23 mouse cellular contexts compared by ENCODE assay signal in the genomic region with DNA sequence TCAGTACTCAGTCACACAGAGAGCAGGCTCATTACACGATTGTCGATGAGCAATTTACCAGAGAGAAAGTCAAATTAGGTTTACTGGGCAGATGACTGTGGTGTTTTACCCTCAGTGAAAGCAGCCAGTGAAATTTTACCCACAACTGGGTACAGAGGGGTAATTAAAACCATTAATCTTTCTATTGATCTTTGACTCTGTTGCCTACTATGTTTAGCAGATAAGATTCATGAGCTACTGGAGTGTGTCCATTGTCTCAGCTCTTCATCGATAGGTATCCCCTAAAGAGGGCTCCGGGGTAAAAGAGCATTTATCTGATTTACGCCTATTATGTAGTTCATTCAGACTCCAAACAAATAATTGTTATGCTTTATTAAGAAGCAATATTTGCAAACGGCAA.
DNase-seq lines count a peak whose midpoint lies in the region; ATAC-seq lines count a peak whose summit lies in the region.
"Had no signal": no experiment of that assay in that cellular context is flagged by ENCODE, and none has a peak within 500 bp of the region (broad histone marks: within the 10 kb centered on the region; RNA-seq: fewer than 3 reads in every experiment).

No protein-coding gene starts in this region.

- no peaks in the 10 kb centered on the region for H3K4me1 ChIP-seq in hindbrain, embryonic 11.5 days (replicated peaks; ENCODE audit: control insufficient read depth, insufficient read depth, low read length)
- H3K4me1 ChIP-seq in hindbrain, embryonic 16.5 days (ENCODE audit: control insufficient read depth, insufficient read depth, low read depth, low read length) = no peaks in the 10 kb centered on the region
- no peaks in the 10 kb centered on the region for H3K4me1 ChIP-seq in neural tube, embryonic 11.5 days (ENCODE audit: control insufficient read depth, insufficient read depth, low read length)
- no peaks in the 10 kb centered on the region for H3K4me1 ChIP-seq in neural tube, embryonic 15.5 days
- H3K4me1 ChIP-seq: embryonic facial prominence, embryonic 10.5 days; heart, embryonic 10.5 days; intestine, embryonic 15.5 days had no signal

- H3K4me2 ChIP-seq in hindbrain, embryonic 11.5 days (replicated peaks; ENCODE audit: low read depth, low read length) = no peak overlapping the region
- H3K4me2 ChIP-seq in hindbrain, embryonic 16.5 days (ENCODE audit: low read length) = no peak overlapping the region
- H3K4me2 ChIP-seq in neural tube, embryonic 11.5 days (ENCODE audit: low read depth) = no peak overlapping the region
- H3K4me2 ChIP-seq in neural tube, embryonic 15.5 days = no peak overlapping the region
- H3K4me2 ChIP-seq: intestine, embryonic 15.5 days had no signal

- WGBS in hindbrain, embryonic 11.5 days = 45% methylated on average over 6 of the region's 6 CpGs
- 37% methylated on average over 6 of the region's 6 CpGs for WGBS in hindbrain, embryonic 16.5 days
- 31% methylated on average over 6 of the region's 6 CpGs for WGBS in neural tube, embryonic 11.5 days
- WGBS in neural tube, embryonic 15.5 days = 20% methylated on average over 6 of the region's 6 CpGs

- no peak overlapping the region for H3K4me3 ChIP-seq in hindbrain, embryonic 11.5 days (ENCODE audit: low read depth, low read length)
- H3K4me3 ChIP-seq in hindbrain, embryonic 16.5 days (ENCODE audit: low read length) = no peak overlapping the region
- no peak overlapping the region for H3K4me3 ChIP-seq in neural tube, embryonic 11.5 days (ENCODE audit: low read depth, low read length)
- H3K4me3 ChIP-seq in neural tube, embryonic 15.5 days (replicated peaks) = no peak overlapping the region
- H3K4me3 ChIP-seq: embryonic facial prominence, embryonic 10.5 days; erythroblast, embryonic 14.5 days; forebrain, embryonic 10.5 days; heart, embryonic 10.5 days; intestine, embryonic 15.5 days had no signal

- H3K9ac ChIP-seq in hindbrain, embryonic 11.5 days (ENCODE audit: low read depth, low read length) = no peak overlapping the region
- no peak overlapping the region for H3K9ac ChIP-seq in hindbrain, embryonic 16.5 days (ENCODE audit: low read depth, low read length)
- no peak overlapping the region for H3K9ac ChIP-seq in neural tube, embryonic 11.5 days (ENCODE audit: low read length)
- no peak overlapping the region for H3K9ac ChIP-seq in neural tube, embryonic 15.5 days (replicated peaks)
- H3K9ac ChIP-seq: intestine, embryonic 15.5 days had no signal

- H3K9me3 ChIP-seq in hindbrain, embryonic 11.5 days (ENCODE audit: control insufficient read depth, low read length) = no peaks in the 10 kb centered on the region
- H3K9me3 ChIP-seq in hindbrain, embryonic 16.5 days (ENCODE audit: control insufficient read depth, low read length) = no peaks in the 10 kb centered on the region
- no peaks in the 10 kb centered on the region for H3K9me3 ChIP-seq in neural tube, embryonic 11.5 days (ENCODE audit: control insufficient read depth, low read length)
- H3K9me3 ChIP-seq in neural tube, embryonic 15.5 days (replicated peaks) = no peaks in the 10 kb centered on the region
- H3K9me3 ChIP-seq: embryonic facial prominence, embryonic 10.5 days; forebrain, embryonic 10.5 days; heart, embryonic 10.5 days; intestine, embryonic 15.5 days had no signal

- no peaks in the 10 kb centered on the region for H3K36me3 ChIP-seq in hindbrain, embryonic 11.5 days (ENCODE audit: control insufficient read depth, insufficient read depth, low read length)
- H3K36me3 ChIP-seq in hindbrain, embryonic 16.5 days (ENCODE audit: control insufficient read depth, insufficient read depth, low read length) = no peaks in the 10 kb centered on the region
- H3K36me3 ChIP-seq in neural tube, embryonic 11.5 days (ENCODE audit: control insufficient read depth, insufficient read depth, low read length) = no peaks in the 10 kb centered on the region
- H3K36me3 ChIP-seq in neural tube, embryonic 15.5 days = no peaks in the 10 kb centered on the region
- H3K36me3 ChIP-seq: embryonic facial prominence, embryonic 10.5 days; forebrain, embryonic 10.5 days; heart, embryonic 10.5 days; intestine, embryonic 15.5 days had no signal

- H3K27me3 ChIP-seq in hindbrain, embryonic 11.5 days (ENCODE audit: control insufficient read depth, insufficient read depth, low read length) = no peaks in the 10 kb centered on the region
- H3K27me3 ChIP-seq in hindbrain, embryonic 16.5 days (replicated peaks; ENCODE audit: control insufficient read depth, insufficient read depth, low read length) = no peaks in the 10 kb centered on the region
- H3K27me3 ChIP-seq in neural tube, embryonic 11.5 days (ENCODE audit: control insufficient read depth, insufficient read depth, low read length) = no peaks in the 10 kb centered on the region
- H3K27me3 ChIP-seq in neural tube, embryonic 15.5 days (replicated peaks) = no peaks in the 10 kb centered on the region
- H3K27me3 ChIP-seq: CH12.LX; intestine, embryonic 15.5 days; Patski had no signal

- DNase-seq in hindbrain, embryonic 11.5 days (ENCODE audit: low spot score) = no peak
- DNase-seq in neural tube, embryonic 11.5 days (ENCODE audit: low spot score) = no peak
- DNase-seq in embryo, embryonic 11 days = peak; percentile 7
- no peak for DNase-seq in ovary, postnatal 14 days (ENCODE audit: low spot score)
- DNase-seq: adrenal gland, adult 2 months; adrenal gland, postnatal 25 days; cerebellum, adult 2 months; cerebellum, postnatal 10 days; gastrocnemius, postnatal 10 days; heart, adult 18-20 months; heart, postnatal 10 days; heart, postnatal 4 days had no signal

- no peak overlapping the region for H3K27ac ChIP-seq in hindbrain, embryonic 11.5 days (ENCODE audit: low read depth, low read length)
- H3K27ac ChIP-seq in hindbrain, embryonic 16.5 days (ENCODE audit: low read depth, low read length) = no peak overlapping the region
- H3K27ac ChIP-seq in neural tube, embryonic 11.5 days (ENCODE audit: low read depth, low read length) = no peak overlapping the region
- no peak overlapping the region for H3K27ac ChIP-seq in neural tube, embryonic 15.5 days (replicated peaks)
- H3K27ac ChIP-seq: embryonic facial prominence, embryonic 10.5 days; forebrain, embryonic 10.5 days; heart, embryonic 10.5 days; intestine, embryonic 15.5 days had no signal

- ATAC-seq in hindbrain, embryonic 11.5 days (ENCODE audit: low FRiP score) = peak; percentile 68
- no peak; the same call in 1 of the 2 replicates for ATAC-seq in hindbrain, embryonic 16.5 days
- peak; percentile 82 for ATAC-seq in neural tube, embryonic 11.5 days (ENCODE audit: insufficient read depth, low FRiP score, low TSS enrichment)
- no peak for ATAC-seq in neural tube, embryonic 15.5 days (ENCODE audit: low FRiP score)
- ATAC-seq: activated CD4-positive, CD25-positive, alpha-beta regulatory T cell, adult 4 months; forebrain, embryonic 16.5 days; intestine, embryonic 15.5 days; Patski had no signal

Comparison
In these comparisons a context has a peak if more than half of its experiments do, and no peak if none do; other contexts are left out.
1. ATAC-seq: peak in hindbrain, embryonic 11.5 days (single experiment) and neural tube, embryonic 11.5 days (single experiment); none in hindbrain, embryonic 16.5 days (single experiment) and neural tube, embryonic 15.5 days (single experiment).